Mouse (Mus musculus): ENCODE measurements around the gene Ropn1l. TPM values are rescaled to one million over a fixed set of nuclear protein-coding genes. Genes with fewer than 3 reads are reported as not detected.
A peak's percentile ranks its signal among the peaks of the same experiment; 100 is the strongest.

Gene Ropn1l
- total RNA-seq, 2 experiments from 2014 or later, result 0.57 to 0.79 TPM

GRCm38 (mm10) chr15:31415181-31415580 lies 38.4 kb downstream of the Ropn1l start:
- DNase-seq (ENCODE audit: low spot score in 2 of 2), result no peak
- intact Hi-C loops (cut with DNase I), result loop anchor here (5.0 kb wide), 1 partner anchor 98 kb away; no protein-coding TSS in a partner anchor

- intact Hi-C loops (cut with DNase I), result no loop called here
- no peak for DNase-seq (ENCODE audit: low spot score in 2 of 2)
These were observed 39.2 kb downstream of the Ropn1l start for GRCm38 (mm10) chr15:31414179-31414898.

GRCm38 (mm10) chr15:31413662-31414061 lies 39.9 kb downstream of the Ropn1l start:
- no peak for DNase-seq (ENCODE audit: low spot score in 2 of 2)
- intact Hi-C loops (cut with DNase I), result no loop called here

- intact Hi-C loops (cut with DNase I), result no loop called here
- DNase-seq (ENCODE audit: low spot score in 2 of 2), result no peak
These were observed 40.6 kb downstream of the Ropn1l start for GRCm38 (mm10) chr15:31412933-31413332.

GRCm38 (mm10) chr15:31412436-31412835 lies 41.1 kb downstream of the Ropn1l start:
- intact Hi-C loops (cut with DNase I), result no loop called here
- no peak for DNase-seq (ENCODE audit: low spot score in 2 of 2)

GRCm38 (mm10) chr15:31407490-31407889 lies 46.0 kb downstream of the Ropn1l start:
- intact Hi-C loops (cut with DNase I), result no loop called here
- no peak for DNase-seq (ENCODE audit: low spot score in 2 of 2)

- DNase-seq (ENCODE audit: low spot score in 2 of 2), result no peak
These were observed 46.7 kb downstream of the Ropn1l start for GRCm38 (mm10) chr15:31406881-31407280.

GRCm38 (mm10) chr15:31404346-31404745 lies 49.2 kb downstream of the Ropn1l start:
- intact Hi-C loops (cut with DNase I), result no loop called here
- DNase-seq (ENCODE audit: low spot score in 2 of 2), result peak in 1 of 2 experiments; percentile 1

More at GRCm38 (mm10) chr15:31406881-31407280, 46.7 kb downstream of the Ropn1l start:
- intact Hi-C loops (cut with DNase I), result no loop called here

- intact Hi-C loops (cut with DNase I), result no loop called here
- no peak for DNase-seq (ENCODE audit: low spot score in 2 of 2)
These were observed 51.2 kb downstream of the Ropn1l start for GRCm38 (mm10) chr15:31402200-31402892.

- intact Hi-C loops (cut with DNase I), result no loop called here
These were observed 52.6 kb downstream of the Ropn1l start for GRCm38 (mm10) chr15:31400974-31401373.

GRCm38 (mm10) chr15:31398769-31399168 lies 54.8 kb downstream of the Ropn1l start:
- intact Hi-C loops (cut with DNase I), result no loop called here
- DNase-seq (ENCODE audit: low spot score in 2 of 2), result peak; percentile 65 to 81

More at GRCm38 (mm10) chr15:31400974-31401373, 52.6 kb downstream of the Ropn1l start:
- no peak for DNase-seq (ENCODE audit: low spot score in 2 of 2)

GRCm38 (mm10) chr15:31397379-31397778 lies 56.2 kb downstream of the Ropn1l start:
- DNase-seq (ENCODE audit: low spot score in 2 of 2), result no peak
- intact Hi-C loops (cut with DNase I), result no loop called here

- intact Hi-C loops (cut with DNase I), result loop anchor here (1.0 kb wide), 1 partner anchor 59 kb away; no protein-coding TSS in a partner anchor
These were observed 56.8 kb downstream of the Ropn1l start for GRCm38 (mm10) chr15:31396755-31397154.

GRCm38 (mm10) chr15:31395986-31396385 lies 57.6 kb downstream of the Ropn1l start:
- DNase-seq (ENCODE audit: low spot score in 2 of 2), result no peak
- intact Hi-C loops (cut with DNase I), result loop anchor here (1.0 kb wide), 1 partner anchor 59 kb away; no protein-coding TSS in a partner anchor

More at GRCm38 (mm10) chr15:31396755-31397154, 56.8 kb downstream of the Ropn1l start:
- peak; percentile 56 to 68 for DNase-seq (ENCODE audit: low spot score in 2 of 2)

GRCm38 (mm10) chr15:31393402-31393801 lies 60.1 kb downstream of the Ropn1l start:
- intact Hi-C loops (cut with DNase I), result loop anchor here (1.0 to 2.0 kb wide), 2 partner anchors 27 to 35 kb away; partner anchors contain the start of gene Ankrd33b

GRCm38 (mm10) chr15:31392705-31393104 lies 60.8 kb downstream of the Ropn1l start:
- peak; percentile 74 to 76 for DNase-seq (ENCODE audit: low spot score in 2 of 2)
- intact Hi-C loops (cut with DNase I), result loop anchor here (1.0 to 2.0 kb wide), 2 partner anchors 26 to 36 kb away; partner anchors contain the start of gene Ankrd33b

More at GRCm38 (mm10) chr15:31393402-31393801, 60.1 kb downstream of the Ropn1l start:
- DNase-seq (ENCODE audit: low spot score in 2 of 2), result peak; percentile 70 to 79

- intact Hi-C loops (cut with DNase I), result loop anchor here (2.0 kb wide), 1 partner anchor 25 kb away; the partner anchor contains the start of gene Ankrd33b
- DNase-seq (ENCODE audit: low spot score in 2 of 2), result no peak
These were observed 61.4 kb downstream of the Ropn1l start for GRCm38 (mm10) chr15:31392135-31392534.
